Mouse (Mus musculus) lung, postnatal 0 days (tissue): ENCODE results near the gene Lhpp. TPM values are rescaled to one million over a fixed set of nuclear protein-coding genes. Genes with fewer than 3 reads are reported as not detected.

ENCODE experiments used
- ATAC-seq: fragments of 200-750 bp; cut with Nextera tagmentation; 2 replicates; pipeline ENCODE4 v1.8.0; 2017; ENCODE audit warnings: moderate library complexity
- DNase-seq: peaks from one replicate; pipeline ENCODE4 v3.0.0-alpha.2; 2016; ENCODE audit warnings: low spot score
- H3K27ac ChIP-seq: fragments of 300-500 bp; sonication (generic); 2 replicates; pipeline ENCODE4 v1.5.1; 2014; ENCODE audit warnings: antibody characterized with exemption, mild to moderate bottlenecking, low read length, mixed read lengths
- H3K27me3 ChIP-seq: fragments of 300-500 bp; sonication (generic); replicated peaks from 2 replicates; pipeline ENCODE4 v1.6.1; 2014; ENCODE audit warnings: low read length, mixed read lengths; ENCODE audit not compliant: insufficient read depth
- H3K36me3 ChIP-seq: fragments of 300-500 bp; sonication (generic); 2 replicates; pipeline ENCODE4 v1.6.1; 2014; ENCODE audit warnings: low read length, mixed read lengths; ENCODE audit not compliant: insufficient read depth
- H3K4me1 ChIP-seq: fragments of 300-500 bp; sonication (generic); 2 replicates; pipeline ENCODE4 v1.6.1; 2014; ENCODE audit warnings: antibody characterized with exemption, low read depth, low read length, mixed read lengths; ENCODE audit not compliant: insufficient read depth
- H3K4me2 ChIP-seq: fragments of 300-500 bp; sonication (generic); replicated peaks from 2 replicates; pipeline ENCODE4 v1.6.1; 2014; ENCODE audit warnings: low read depth, mild to moderate bottlenecking, low read length, moderate library complexity, mixed read lengths
- H3K4me3 ChIP-seq: fragments of 300-500 bp; sonication (generic); 2 replicates; pipeline ENCODE4 v1.5.1; 2014; ENCODE audit warnings: low read depth, low read length
- H3K9ac ChIP-seq: fragments of 300-500 bp; sonication (generic); replicated peaks from 2 replicates; pipeline ENCODE4 v1.6.1; 2014; ENCODE audit warnings: low read depth, mild to moderate bottlenecking
- H3K9me3 ChIP-seq: fragments of 300-500 bp; sonication (generic); 2 replicates; pipeline ENCODE4 v1.6.1; 2016; ENCODE audit warnings: low read length, mixed read lengths
- CTCF ChIP-seq: IDR thresholded peaks from 2 replicates; pipeline ENCODE4 v1.5.1; 2016; ENCODE audit warnings: antibody characterized with exemption, mild to moderate bottlenecking
- EP300 ChIP-seq: IDR thresholded peaks from 2 replicates; pipeline ENCODE4 v1.6.1; 2016; ENCODE audit warnings: antibody characterized with exemption, mild to moderate bottlenecking, control low read depth
- WGBS: fragments of 180-500 bp; shearing (Covaris S2); extraction: QIAGEN DNeasy Blood & Tissue Kit; methylation state at CpG from one replicate; pipeline ENCODE4 v1.1.7; 2014; 5-methylcytosine and 5-hydroxymethylcytosine counted together
- polyA plus RNA-seq: library from polyadenylated mRNA; unstranded; fragments of >200 nt; fragmentation: Nextera tagmentation; extraction: Ambion mirVana; gene quantifications from 2 replicates; pipeline ENCODE4 v1.2.1, GENCODE M21; 2015

Gene Lhpp
- 5.9 and 7.6 TPM in 2 replicates for polyA plus RNA-seq

DNA sequence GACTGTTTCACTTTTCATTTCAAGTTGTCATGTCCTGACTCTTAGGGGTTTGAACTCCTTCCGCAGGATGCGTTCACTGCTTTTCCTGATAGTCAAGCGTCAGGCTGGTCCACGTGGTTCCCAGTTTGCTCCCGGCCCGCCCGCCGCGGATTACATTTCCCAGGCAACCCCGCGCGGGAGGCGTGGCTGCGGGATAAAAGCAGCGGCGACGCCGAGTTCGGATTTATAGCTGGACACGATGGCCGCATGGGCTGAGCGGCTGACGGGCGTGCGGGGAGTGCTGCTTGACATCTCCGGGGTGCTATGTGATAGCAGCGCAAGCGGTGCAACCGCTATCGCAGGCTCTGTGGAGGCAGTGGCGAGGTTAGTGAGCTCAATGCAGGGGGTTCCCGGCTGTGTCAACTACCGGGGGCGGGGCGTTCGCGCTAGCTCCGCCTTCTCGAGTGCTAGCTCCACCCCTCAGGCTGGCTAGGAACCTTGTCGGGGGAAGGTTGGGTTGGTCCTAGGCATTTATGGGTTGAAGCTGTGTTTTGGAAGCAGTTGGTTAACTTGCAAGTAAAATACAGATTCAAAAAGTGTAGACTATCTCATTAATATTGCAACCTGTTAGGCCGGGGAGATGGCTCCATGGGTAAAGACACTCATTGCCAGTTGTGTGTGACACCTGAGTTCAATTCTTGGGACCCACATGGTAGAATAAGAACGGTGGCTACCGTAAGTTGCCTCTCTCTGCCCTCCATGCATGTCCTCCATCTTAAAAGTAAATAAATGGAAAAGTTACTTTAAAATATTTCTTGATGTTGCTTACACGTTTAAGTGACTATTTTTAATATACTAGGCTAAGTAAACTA is at the start of gene Lhpp:
Gene Lhpp, plus strand, starts transcription at position 171 of the 851 bp plus-strand sequence.
- WGBS, result 8% methylated on average over 44 of the region's 44 CpGs
- Histone ChIP-seq H3K9me3 (no peaks in the 10 kb centered on the region), H3K4me1 (no peaks in the 10 kb centered on the region), H3K9ac (0 out of 2 replicates have a peak within 1 kb of the TSS, but pooled peaks have one; percentile 9), H3K27me3 (no peaks in the 10 kb centered on the region), H3K4me3 (peak within 1 kb of the TSS; percentile 49), H3K36me3 (no peaks in the 10 kb centered on the region), H3K4me2 (peak within 1 kb of the TSS; percentile 66), H3K27ac (no peak within 1 kb of the TSS)
- TF ChIP-seq CTCF, result no peak
- no peak for TF ChIP-seq EP300
- ATAC-seq (peak; percentile 93), DNase-seq (peak; percentile 87)

DNA sequence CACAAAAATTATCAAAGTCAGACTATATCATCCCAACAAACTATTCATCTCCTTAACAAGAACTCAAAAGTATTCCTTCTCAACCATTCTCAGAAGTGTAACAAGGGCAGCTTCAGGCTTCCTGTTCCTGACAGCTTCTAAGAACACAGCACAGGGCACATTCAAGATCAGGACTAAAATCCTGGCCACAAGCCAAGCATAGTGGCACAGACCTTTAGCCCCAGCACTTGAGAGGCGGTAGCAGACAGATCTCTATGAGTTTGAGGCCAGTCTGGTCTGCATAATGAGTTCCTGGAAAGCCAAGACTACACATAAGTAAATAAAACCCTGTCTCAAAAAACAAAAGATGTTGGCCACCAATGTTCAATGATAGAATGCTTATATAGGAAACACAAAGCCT is 44.6 kb upstream of the Lhpp start:
- DNase-seq, result no peak
- WGBS, result 24% methylated on average over 1 of the region's 1 CpGs
- H3K4me3 ChIP-seq, result no peak overlapping the region
- no peak for ATAC-seq
- H3K27ac ChIP-seq, result no peak overlapping the region
- no peaks in the 10 kb centered on the region for H3K9me3 ChIP-seq
- no peak overlapping the region for H3K9ac ChIP-seq
- no peak overlapping the region for H3K4me2 ChIP-seq
- TF ChIP-seq EP300 (no peak), CTCF (no peak)
- peaks cover 24% of the 10 kb centered on the region; the same call in 1 of the 2 replicates for H3K36me3 ChIP-seq
- H3K27me3 ChIP-seq, result no peaks in the 10 kb centered on the region
- H3K4me1 ChIP-seq, result no peaks in the 10 kb centered on the region

DNA sequence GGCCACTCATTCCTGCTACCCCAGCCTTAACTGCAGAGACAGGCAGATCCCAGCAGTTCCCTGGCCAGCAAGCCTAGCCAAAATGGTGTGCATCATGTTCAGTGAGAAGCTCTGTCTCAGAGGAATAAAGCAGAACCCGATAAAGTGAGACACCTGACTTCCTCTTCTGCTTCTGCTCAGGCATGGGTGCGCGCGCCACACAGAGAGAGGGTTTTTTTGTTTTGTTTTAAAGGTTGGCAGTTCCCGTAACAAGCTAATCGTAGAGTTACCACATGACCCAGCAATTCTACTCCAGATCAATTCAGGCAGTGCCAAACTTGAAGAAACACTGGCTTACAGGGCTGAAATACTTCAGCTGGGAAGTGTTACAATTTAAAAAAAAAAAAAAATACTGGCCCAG is 41.6 kb upstream of the Lhpp start:
- Histone ChIP-seq H3K36me3 (peaks cover 7% of the 10 kb centered on the region; the same call in 1 of the 2 replicates), H3K27me3 (no peaks in the 10 kb centered on the region), H3K27ac (no peak overlapping the region), H3K4me2 (no peak overlapping the region), H3K4me3 (no peak overlapping the region), H3K4me1 (peaks cover 7% of the 10 kb centered on the region; the same call in 1 of the 2 replicates), H3K9ac (no peak overlapping the region), H3K9me3 (no peaks in the 10 kb centered on the region)
- WGBS, result 82% methylated on average over 6 of the region's 6 CpGs
- TF ChIP-seq CTCF, result no peak
- ATAC-seq (no peak), DNase-seq (no peak)

DNA sequence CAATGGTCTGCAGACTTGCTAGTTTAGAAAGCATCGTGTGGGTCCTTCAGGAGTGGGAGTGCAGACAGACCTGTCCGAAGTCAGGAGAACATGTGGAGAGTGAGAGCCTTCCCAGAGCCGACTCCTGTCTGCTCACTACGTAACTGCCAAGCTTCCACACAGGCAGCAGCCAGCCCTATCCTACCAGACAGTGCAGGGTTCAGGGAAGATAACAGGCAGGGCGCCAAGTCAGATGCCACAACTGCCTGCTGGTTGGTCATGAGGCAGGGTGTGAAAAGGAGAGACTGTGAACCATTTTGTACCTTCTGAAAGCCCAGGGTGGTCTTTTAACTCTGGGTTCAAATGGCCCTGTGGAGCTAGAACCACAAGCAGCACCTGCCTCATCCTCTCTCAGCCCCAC is 40.4 kb upstream of the Lhpp start:
- no peaks in the 10 kb centered on the region for H3K9me3 ChIP-seq
- no peaks in the 10 kb centered on the region for H3K27me3 ChIP-seq
- H3K9ac ChIP-seq, result no peak overlapping the region
- TF ChIP-seq EP300 (no peak), CTCF (no peak)
- no peak overlapping the region for H3K4me3 ChIP-seq
- 71% methylated on average over 5 of the region's 5 CpGs for WGBS
- peaks cover 7% of the 10 kb centered on the region; the same call in 1 of the 2 replicates for H3K4me1 ChIP-seq
- H3K36me3 ChIP-seq, result no peaks in the 10 kb centered on the region
- ATAC-seq (no peak), DNase-seq (no peak)
- H3K4me2 ChIP-seq, result no peak overlapping the region
- H3K27ac ChIP-seq, result no peak overlapping the region

DNA sequence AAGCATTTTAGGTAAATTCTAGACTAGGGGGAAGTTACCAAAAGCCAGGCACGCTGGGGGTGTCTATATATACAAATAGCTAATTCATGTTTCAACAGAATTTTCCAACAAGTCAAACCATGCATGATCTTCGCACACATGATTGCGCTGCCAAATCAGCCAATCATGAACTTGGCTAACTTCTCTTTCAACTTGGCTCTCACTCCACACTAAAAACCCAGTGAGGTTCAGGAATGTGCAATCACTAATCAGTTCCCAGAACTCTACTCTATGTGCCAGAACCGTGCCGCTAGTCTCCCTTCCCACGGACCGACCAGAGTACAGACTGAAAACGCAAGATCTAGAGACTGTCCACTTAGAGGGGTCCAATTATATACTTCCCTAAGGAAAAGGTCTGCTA is 39.0 kb upstream of the Lhpp start:
- no peak for TF ChIP-seq CTCF

DNA sequence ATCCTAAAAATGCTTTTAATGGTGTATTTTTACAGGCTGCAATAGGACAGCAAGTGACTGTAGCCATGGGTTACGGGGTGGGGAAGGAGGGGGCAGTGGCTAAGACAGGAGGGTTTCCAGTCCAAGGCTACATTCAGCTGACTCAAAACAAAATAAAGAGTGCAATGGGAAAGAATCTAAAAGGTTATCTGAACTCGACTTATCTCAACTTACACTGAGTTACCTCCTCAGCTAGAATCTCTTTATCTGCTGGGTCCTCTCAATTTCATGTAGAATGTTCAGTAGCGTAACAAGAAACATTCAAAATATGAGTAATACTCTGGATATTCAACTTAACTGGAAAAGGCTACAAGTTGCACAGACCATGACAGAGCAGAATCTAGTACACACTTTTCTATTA is 37.7 kb upstream of the Lhpp start:
- H3K4me1 ChIP-seq, result peaks cover 7% of the 10 kb centered on the region; the same call in 1 of the 2 replicates
- DNase-seq (no peak), ATAC-seq (no peak)
- peak overlapping the region; percentile 51; the same call in 1 of the 2 replicates for H3K27ac ChIP-seq
- no peak overlapping the region for H3K9ac ChIP-seq
- 43% methylated on average over 3 of the region's 3 CpGs for WGBS
- no peaks in the 10 kb centered on the region for H3K27me3 ChIP-seq
- no peaks in the 10 kb centered on the region for H3K9me3 ChIP-seq
- TF ChIP-seq CTCF (no peak), EP300 (peak; percentile 16; the same call in 1 of the 2 replicates)
- no peaks in the 10 kb centered on the region for H3K36me3 ChIP-seq
- H3K4me3 ChIP-seq, result no peak overlapping the region
- H3K4me2 ChIP-seq, result peak overlapping the region; percentile 37; the same call in 1 of the 2 replicates

More for the DNA sequence above, 39.0 kb upstream of the Lhpp start:
- Histone ChIP-seq H3K4me1 (peaks cover 7% of the 10 kb centered on the region; the same call in 1 of the 2 replicates), H3K27ac (peak overlapping the region; percentile 57), H3K36me3 (no peaks in the 10 kb centered on the region), H3K9ac (no peak overlapping the region), H3K4me3 (no peak overlapping the region), H3K4me2 (peak overlapping the region; percentile 37), H3K9me3 (no peaks in the 10 kb centered on the region), H3K27me3 (no peaks in the 10 kb centered on the region)
- DNase-seq (peak; percentile 73), ATAC-seq (no peak)
- 36% methylated on average over 8 of the region's 8 CpGs for WGBS
